Mouse (Mus musculus): Measurements from ENCODE around the gene Gins2.

DNA sequence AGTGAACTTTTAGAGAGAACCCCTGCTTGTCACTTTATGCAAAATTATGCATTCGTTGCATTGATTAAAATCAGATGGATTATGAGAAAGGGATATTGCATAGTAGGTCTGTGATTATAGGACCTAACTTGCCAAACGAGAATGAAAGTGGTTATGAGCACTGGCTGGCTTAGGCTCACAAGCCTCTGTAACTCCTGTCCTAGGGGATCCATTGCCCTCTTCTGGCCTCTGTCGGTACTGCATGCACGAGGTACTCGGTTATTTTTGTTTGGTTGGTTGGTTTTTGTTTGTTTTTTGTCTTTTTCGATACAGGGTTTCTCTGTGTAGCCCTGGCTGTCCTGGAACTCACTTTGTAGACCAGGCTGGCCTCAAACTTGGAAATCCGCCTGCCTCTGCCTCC lies 18.8 kb upstream of the Gins2 start:
- TF ChIP-seq CTCF (IDR thresholded peaks at IDR 0.05; ENCODE audit: insufficient read depth, low read depth, low read length) (0 out of 2 replicates have a peak, but pooled peaks have one; percentile 15), POLR2A (IDR thresholded peaks at IDR 0.05; ENCODE audit: insufficient read depth, low read depth, low read length) (no peak)

Data from olfactory bulb, adult 2 months (tissue).